Mouse (Mus musculus) heart, embryonic 16.5 days (tissue): ENCODE results near the gene Pcnx2. TPM values are rescaled to one million over a fixed set of nuclear protein-coding genes. Genes with fewer than 3 reads are reported as not detected.
A peak's percentile ranks its signal among the peaks of the same experiment; 100 is the strongest.

ENCODE experiments used
- ATAC-seq: fragments of 200-750 bp; cut with Nextera tagmentation; replicated peaks from 2 replicates; pipeline ENCODE4 v1.8.0; 2017; ENCODE audit warnings: moderate number of reproducible peaks; ENCODE audit not compliant: insufficient read depth, low FRiP score; ENCODE audit errors: extremely low read depth
- H3K27ac ChIP-seq: fragments of 300-500 bp; sonication (generic); 2 replicates; pipeline ENCODE4 v1.5.1; 2014; ENCODE audit warnings: mild to moderate bottlenecking, low read length, control low read depth, moderate library complexity
- H3K27me3 ChIP-seq: fragments of 300-500 bp; sonication (generic); 2 replicates; pipeline ENCODE4 v1.6.1; 2014; ENCODE audit warnings: low read length, mixed read lengths; ENCODE audit not compliant: control insufficient read depth, insufficient read depth
- H3K36me3 ChIP-seq: fragments of 300-500 bp; sonication (generic); 2 replicates; pipeline ENCODE4 v1.6.1; 2014; ENCODE audit not compliant: control insufficient read depth, insufficient read depth
- H3K4me1 ChIP-seq: fragments of 300-500 bp; sonication (generic); 2 replicates; pipeline ENCODE4 v1.6.1; 2014; ENCODE audit warnings: low read length, mixed read lengths; ENCODE audit not compliant: control insufficient read depth, insufficient read depth
- H3K4me2 ChIP-seq: fragments of 300-500 bp; sonication (generic); 2 replicates; pipeline ENCODE4 v1.6.1; 2014; ENCODE audit warnings: low read depth, mild to moderate bottlenecking, control low read depth, low read length
- H3K4me3 ChIP-seq: fragments of 300-500 bp; sonication (generic); 2 replicates; pipeline ENCODE4 v1.5.1; 2014; ENCODE audit warnings: mild to moderate bottlenecking, control low read depth, low read length
- H3K9ac ChIP-seq: fragments of 300-500 bp; sonication (generic); 2 replicates; pipeline ENCODE4 v1.6.1; 2014; ENCODE audit warnings: low read length, control low read depth
- H3K9me3 ChIP-seq: fragments of 300-500 bp; sonication (generic); replicated peaks from 2 replicates; pipeline ENCODE4 v1.6.1; 2016; ENCODE audit warnings: low read length; ENCODE audit not compliant: control insufficient read depth
- WGBS: fragments of 180-500 bp; shearing (Covaris S2); extraction: QIAGEN DNeasy Blood & Tissue Kit; methylation state at CpG from one replicate; pipeline ENCODE4 v1.1.7; 2014; 5-methylcytosine and 5-hydroxymethylcytosine counted together
- polyA plus RNA-seq: library from polyadenylated mRNA; unstranded; fragments of >200 nt; fragmentation: Nextera tagmentation; extraction: Ambion mirVana; gene quantifications from 2 replicates; pipeline ENCODE4 v1.2.1, GENCODE M21; 2015

The Pcnx2 gene
- polyA plus RNA-seq, 1 experiment from 2014 or later: 0.22 TPM

DNA sequence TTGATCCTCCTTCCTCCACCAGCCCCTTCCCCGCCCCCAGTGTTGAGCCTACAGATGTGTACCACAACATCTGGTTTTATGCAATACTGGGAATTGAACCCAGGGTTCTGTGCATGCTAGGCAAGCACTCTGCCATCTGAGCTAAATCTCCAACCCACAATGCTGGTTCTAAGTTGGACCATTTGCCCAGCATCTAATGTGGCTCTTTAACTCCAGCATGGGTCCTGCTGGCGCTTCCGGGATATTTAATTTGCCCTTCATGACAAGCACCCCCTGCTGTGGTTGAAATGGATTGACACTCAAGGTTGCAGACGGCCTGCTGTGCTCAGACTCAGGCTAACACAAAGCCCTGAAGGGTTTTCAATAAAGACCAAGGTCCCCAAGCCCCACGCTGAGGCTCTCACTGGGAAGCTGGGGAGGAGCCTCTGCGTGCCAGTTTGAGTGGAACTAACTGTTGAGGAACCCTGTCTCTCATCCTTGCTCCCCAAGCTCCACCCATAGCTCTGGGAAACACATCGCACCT lies 124.8 kb downstream of the Pcnx2 start:
- Histone ChIP-seq H3K27me3 (no peaks in the 10 kb centered on the region), H3K36me3 (no peaks in the 10 kb centered on the region), H3K9me3 (no peaks in the 10 kb centered on the region), H3K27ac (no peak overlapping the region), H3K9ac (no peak overlapping the region), H3K4me3 (no peak overlapping the region), H3K4me1 (no peaks in the 10 kb centered on the region), H3K4me2 (no peak overlapping the region)
- no peak for ATAC-seq
- 65% methylated on average over 7 of the region's 7 CpGs for WGBS

DNA sequence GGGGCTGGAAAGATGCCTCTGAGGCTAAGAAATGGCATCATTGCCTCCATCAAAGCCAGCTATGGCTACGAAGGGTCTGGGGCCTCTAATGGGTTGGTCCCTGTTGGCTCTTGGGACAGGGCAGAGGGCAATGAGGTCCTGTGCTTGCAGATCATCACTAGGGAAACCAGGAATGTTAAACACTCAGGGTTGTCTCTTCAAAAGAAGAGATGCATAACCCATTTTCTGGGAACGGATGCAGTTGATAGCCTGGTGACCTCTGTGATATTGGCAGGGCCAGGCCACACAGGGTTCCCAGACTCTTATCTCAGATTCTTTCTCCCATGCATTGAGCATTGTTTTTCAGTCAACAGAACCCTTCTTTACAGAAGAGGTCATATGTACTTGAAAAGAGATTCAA lies 125.8 kb downstream of the Pcnx2 start:
- WGBS: 23% methylated on average over 2 of the region's 2 CpGs

DNA sequence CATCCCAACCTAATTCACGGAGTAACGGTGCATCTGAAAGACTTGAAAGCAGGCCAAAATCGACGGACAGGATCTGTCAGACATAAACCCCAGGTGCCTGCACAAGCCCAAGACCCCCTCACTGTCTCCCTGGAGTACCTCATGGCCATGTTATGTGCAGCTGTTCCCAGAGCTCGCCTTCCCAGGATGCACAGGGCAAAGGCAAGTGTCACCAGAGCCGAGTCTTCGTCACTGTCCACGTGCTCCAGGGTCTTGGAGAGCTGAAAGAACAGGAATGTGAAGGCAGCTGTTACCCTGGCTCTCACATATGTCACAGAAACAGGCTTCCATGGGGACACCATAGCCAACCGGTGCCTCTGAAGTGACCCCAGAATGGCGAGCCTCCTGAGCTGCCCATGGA lies 130.0 kb downstream of the Pcnx2 start:
- no peak overlapping the region for H3K4me3 ChIP-seq
- H3K9ac ChIP-seq: no peak overlapping the region
- 0 out of 2 replicates have a peak, but pooled peaks cover 2% of the 10 kb centered on the region for H3K27me3 ChIP-seq
- 85% methylated on average over 10 of the region's 10 CpGs for WGBS
- ATAC-seq: no peak
- H3K4me2 ChIP-seq: no peak overlapping the region
- no peaks in the 10 kb centered on the region for H3K9me3 ChIP-seq
- no peaks in the 10 kb centered on the region for H3K36me3 ChIP-seq
- no peak overlapping the region for H3K27ac ChIP-seq
- no peaks in the 10 kb centered on the region for H3K4me1 ChIP-seq

More for the DNA sequence above, 125.8 kb downstream of the Pcnx2 start:
- Histone ChIP-seq H3K36me3 (no peaks in the 10 kb centered on the region), H3K27me3 (0 out of 2 replicates have a peak, but pooled peaks cover 1% of the 10 kb centered on the region), H3K4me2 (no peak overlapping the region), H3K4me3 (no peak overlapping the region), H3K4me1 (no peaks in the 10 kb centered on the region), H3K9me3 (no peaks in the 10 kb centered on the region), H3K27ac (no peak overlapping the region), H3K9ac (no peak overlapping the region)
- no peak for ATAC-seq

DNA sequence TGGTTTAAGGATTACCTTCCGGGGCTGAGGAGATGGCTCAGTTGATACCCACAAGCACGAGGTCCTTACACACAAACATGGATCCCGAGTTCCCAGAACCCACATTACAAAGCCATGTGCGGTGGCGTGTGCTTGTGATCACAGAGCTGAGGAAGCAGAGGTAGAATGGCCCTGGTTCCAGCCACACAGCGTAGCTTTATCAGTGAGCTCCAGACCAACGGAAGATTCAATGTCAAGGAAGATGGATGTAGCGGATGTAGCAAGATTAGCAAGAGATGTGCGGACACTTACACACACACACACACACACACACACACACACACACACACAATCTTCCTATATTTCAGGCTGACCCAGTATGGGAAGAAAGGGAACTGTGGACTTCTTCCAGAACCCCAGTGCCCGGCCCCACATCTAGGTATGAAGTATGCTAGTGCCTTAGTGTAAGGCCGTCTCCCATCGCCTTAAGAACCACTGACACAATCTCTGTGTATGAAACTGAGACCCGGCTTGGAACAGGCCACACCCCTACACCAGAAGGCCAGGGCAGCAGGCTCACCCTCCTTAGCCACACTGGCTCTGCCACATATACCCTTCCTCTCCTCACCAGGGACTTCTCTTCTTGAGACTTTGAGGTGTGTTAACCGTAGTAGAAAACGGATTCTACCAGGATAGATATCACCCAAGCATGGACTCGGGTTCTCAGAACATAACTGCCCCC lies 134.9 kb downstream of the Pcnx2 start:
- no peak overlapping the region for H3K27ac ChIP-seq
- H3K4me1 ChIP-seq: no peaks in the 10 kb centered on the region
- no peaks in the 10 kb centered on the region for H3K9me3 ChIP-seq
- H3K4me3 ChIP-seq: no peak overlapping the region
- WGBS: 88% methylated on average over 16 of the region's 16 CpGs
- H3K36me3 ChIP-seq: no peaks in the 10 kb centered on the region
- no peak for ATAC-seq
- no peak overlapping the region for H3K4me2 ChIP-seq
- 0 out of 2 replicates have a peak, but pooled peaks cover 2% of the 10 kb centered on the region for H3K27me3 ChIP-seq
- no peak overlapping the region for H3K9ac ChIP-seq

DNA sequence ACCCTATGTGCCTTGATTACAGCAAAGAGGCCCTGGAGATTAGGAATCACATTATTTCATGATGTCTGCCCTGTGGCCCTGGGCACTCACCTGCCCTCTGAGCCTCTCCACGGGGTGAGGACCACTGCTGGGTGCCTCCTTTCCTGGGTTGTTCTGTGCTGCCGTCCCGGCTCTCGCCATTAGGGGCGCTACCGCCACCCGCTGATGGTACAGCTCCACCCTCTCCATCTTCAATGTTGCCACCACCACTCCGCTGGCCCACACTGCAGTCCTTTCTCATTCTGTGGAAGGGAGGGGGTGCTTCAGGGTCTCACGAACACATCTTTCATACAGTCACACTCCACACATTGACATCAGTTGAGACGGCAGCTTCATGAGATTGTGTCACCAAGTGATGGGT lies 139.1 kb downstream of the Pcnx2 start:
- H3K27me3 ChIP-seq: no peaks in the 10 kb centered on the region
- H3K36me3 ChIP-seq: no peaks in the 10 kb centered on the region
- no peak overlapping the region for H3K4me3 ChIP-seq
- H3K9me3 ChIP-seq: no peaks in the 10 kb centered on the region
- H3K9ac ChIP-seq: no peak overlapping the region
- no peak overlapping the region for H3K4me2 ChIP-seq
- no peak for ATAC-seq
- peaks cover 18% of the 10 kb centered on the region for H3K4me1 ChIP-seq
- WGBS: 55% methylated on average over 10 of the region's 10 CpGs
- H3K27ac ChIP-seq: no peak overlapping the region

DNA sequence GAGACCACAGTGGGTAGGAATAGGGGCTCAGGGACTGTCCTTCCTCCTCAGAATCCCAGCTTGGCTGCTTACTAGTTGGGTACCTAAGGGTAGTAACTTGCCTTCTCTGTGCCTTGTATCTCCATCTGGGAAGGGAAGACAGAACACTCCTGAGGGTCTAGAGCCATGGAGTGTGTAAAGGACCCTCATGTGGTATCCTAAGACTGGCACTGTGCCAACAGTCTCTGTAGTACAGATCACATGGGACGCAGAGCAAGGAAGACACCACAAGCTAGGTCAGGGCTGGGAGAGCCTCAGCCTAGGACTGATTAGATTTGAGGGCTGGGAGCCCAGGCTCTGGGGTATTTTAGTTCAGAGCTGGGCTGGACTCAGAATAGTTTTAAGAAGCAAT lies 141.0 kb downstream of the Pcnx2 start:
- ATAC-seq: 0 out of 2 replicates have a peak, but pooled peaks have one; percentile 43
- no peak overlapping the region for H3K27ac ChIP-seq

DNA sequence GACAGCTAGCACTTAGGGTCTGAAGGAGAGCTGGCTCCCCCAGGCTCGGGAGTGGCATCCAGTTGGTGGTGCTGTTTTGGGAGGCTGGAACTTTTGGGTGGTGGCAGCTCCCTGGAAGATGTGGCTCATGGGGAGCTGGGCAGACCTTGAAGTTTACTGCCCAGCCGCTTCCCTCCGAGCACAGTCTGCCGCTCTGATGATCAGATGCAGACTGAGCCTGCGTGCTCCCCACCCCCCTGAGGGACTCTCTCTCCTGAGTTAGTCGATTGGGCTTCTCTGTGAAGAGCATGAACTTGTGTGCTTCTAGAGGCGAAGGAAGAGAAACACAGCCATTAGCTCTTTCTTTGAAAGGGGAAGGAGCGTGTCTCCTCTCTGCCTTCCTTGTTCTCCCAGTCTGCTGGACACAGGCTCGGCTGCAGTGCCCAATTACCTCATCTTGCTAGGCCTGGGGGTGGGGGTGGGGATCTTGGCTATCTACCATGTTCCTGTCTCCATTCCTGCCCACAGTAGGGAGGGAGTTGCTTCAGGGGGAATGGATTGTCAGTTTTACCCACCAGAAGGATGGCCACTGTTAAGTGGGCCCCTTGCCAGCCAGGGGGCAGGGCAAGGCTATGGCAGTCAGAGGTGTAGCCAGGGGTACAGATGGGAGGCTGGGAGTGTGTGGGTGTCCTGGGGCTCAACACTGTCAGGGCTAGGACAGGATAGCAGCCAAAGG lies 141.6 kb downstream of the Pcnx2 start:
- Histone ChIP-seq H3K9ac (no peak overlapping the region), H3K4me2 (peak overlapping the region; percentile 13; the same call in 1 of the 2 replicates), H3K27me3 (no peaks in the 10 kb centered on the region), H3K9me3 (no peaks in the 10 kb centered on the region), H3K36me3 (no peaks in the 10 kb centered on the region), H3K4me1 (peaks cover 18% of the 10 kb centered on the region), H3K4me3 (no peak overlapping the region), H3K27ac (peak overlapping the region; percentile 3; the same call in 1 of the 2 replicates)
- 45% methylated on average over 9 of the region's 9 CpGs for WGBS
- ATAC-seq: peak; percentile 56

More for the DNA sequence above, 141.0 kb downstream of the Pcnx2 start:
- no peaks in the 10 kb centered on the region for H3K27me3 ChIP-seq
- no peak overlapping the region for H3K4me3 ChIP-seq
- no peaks in the 10 kb centered on the region for H3K36me3 ChIP-seq
- H3K9ac ChIP-seq: no peak overlapping the region
- no peaks in the 10 kb centered on the region for H3K9me3 ChIP-seq
- H3K4me1 ChIP-seq: peaks cover 18% of the 10 kb centered on the region
- WGBS: 29% methylated on average over 1 of the region's 1 CpGs
- H3K4me2 ChIP-seq: no peak overlapping the region

DNA sequence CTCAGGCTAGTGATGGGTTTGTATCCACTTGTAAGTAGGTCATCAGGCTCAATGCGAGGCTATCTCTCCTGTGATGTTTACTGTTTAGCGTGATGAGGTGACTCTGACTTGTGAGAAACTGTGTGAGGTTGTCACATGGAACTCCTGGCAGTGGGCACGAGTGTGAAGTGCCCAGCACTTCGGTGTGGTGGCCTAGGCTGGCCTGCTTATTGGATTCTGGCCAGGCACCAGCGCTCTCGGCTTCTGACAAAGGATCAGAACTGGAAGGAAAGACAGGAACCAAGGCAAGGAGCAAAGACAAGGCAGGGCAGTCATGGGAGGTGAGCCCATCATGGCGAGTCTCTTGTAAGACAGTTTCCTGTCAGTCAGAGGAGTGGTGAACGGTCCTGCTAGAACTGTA lies 142.2 kb downstream of the Pcnx2 start:
- H3K4me3 ChIP-seq: no peak overlapping the region
- H3K27ac ChIP-seq: peak overlapping the region; percentile 3; the same call in 1 of the 2 replicates
- no peak for ATAC-seq
- H3K4me2 ChIP-seq: no peak overlapping the region
- H3K36me3 ChIP-seq: no peaks in the 10 kb centered on the region
- peaks cover 20% of the 10 kb centered on the region for H3K4me1 ChIP-seq
- no peaks in the 10 kb centered on the region for H3K27me3 ChIP-seq
- H3K9me3 ChIP-seq: no peaks in the 10 kb centered on the region
- no peak overlapping the region for H3K9ac ChIP-seq
- WGBS: 53% methylated on average over 8 of the region's 8 CpGs

DNA sequence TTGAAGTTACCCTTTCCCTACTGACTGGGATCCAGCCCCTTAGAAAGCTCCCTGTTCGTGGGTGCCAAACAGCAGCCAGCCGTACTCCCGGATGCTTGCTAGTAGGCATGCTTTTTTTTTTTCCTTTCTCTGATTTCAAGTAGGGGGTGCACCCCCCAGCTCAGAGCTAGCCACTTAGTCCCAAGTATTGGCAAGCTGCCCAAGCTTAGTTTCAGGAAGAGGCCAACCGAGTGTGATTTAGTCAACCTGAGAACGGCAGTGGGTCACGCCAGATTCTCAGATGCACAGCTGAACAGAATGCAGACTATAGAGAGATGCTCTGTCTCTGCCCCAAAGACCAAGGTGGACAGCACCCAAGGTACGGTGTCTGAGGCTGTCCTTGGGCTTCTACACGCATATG lies 147.3 kb downstream of the Pcnx2 start:
- H3K9ac ChIP-seq: no peak overlapping the region
- H3K27me3 ChIP-seq: no peaks in the 10 kb centered on the region
- H3K4me1 ChIP-seq: peaks cover 8% of the 10 kb centered on the region
- no peaks in the 10 kb centered on the region for H3K36me3 ChIP-seq
- no peak for ATAC-seq
- H3K4me2 ChIP-seq: no peak overlapping the region
- WGBS: 34% methylated on average over 8 of the region's 8 CpGs
- no peaks in the 10 kb centered on the region for H3K9me3 ChIP-seq
- no peak overlapping the region for H3K27ac ChIP-seq
- no peak overlapping the region for H3K4me3 ChIP-seq
